Mouse (Mus musculus): ENCODE measurements around the gene Crip1. TPM values are rescaled to one million over a fixed set of nuclear protein-coding genes. Genes with fewer than 3 reads are reported as not detected.

Gene Crip1
- 43.8 and 46.3 TPM in 2 replicates for polyA plus RNA-seq (2012)

GRCm38 (mm10) chr12:113146112-113147057, at the start of gene Crip1:
TSS of gene Crip1 (plus strand) at chr12:113146316.
- no peak for TF ChIP-seq GATA1 (IDR thresholded peaks at IDR 0.05; ENCODE audit: low read length)

- TF ChIP-seq GATA1 (IDR thresholded peaks at IDR 0.05; ENCODE audit: low read length) = no peak
Measured at GRCm38 (mm10) chr12:113097040-113097439, 49.1 kb upstream of the Crip1 start.

- no peak for TF ChIP-seq GATA1 (IDR thresholded peaks at IDR 0.05; ENCODE audit: low read length)
Measured at GRCm38 (mm10) chr12:113097749-113098281, 48.3 kb upstream of the Crip1 start, which contains the start of gene Mta1. TSS of gene Mta1 (plus strand) at chr12:113098278.

- no peak for TF ChIP-seq GATA1 (IDR thresholded peaks at IDR 0.05; ENCODE audit: low read length)
Measured at GRCm38 (mm10) chr12:113098530-113099151, 47.5 kb upstream of the Crip1 start.

- no peak for TF ChIP-seq GATA1 (IDR thresholded peaks at IDR 0.05; ENCODE audit: low read length)
Measured at GRCm38 (mm10) chr12:113099470-113100237, 46.5 kb upstream of the Crip1 start.

GRCm38 (mm10) chr12:113100448-113101076, 45.6 kb upstream of the Crip1 start:
- TF ChIP-seq GATA1 (IDR thresholded peaks at IDR 0.05; ENCODE audit: low read length) = no peak

GRCm38 (mm10) chr12:113101251-113101960, 44.7 kb upstream of the Crip1 start:
- TF ChIP-seq GATA1 (IDR thresholded peaks at IDR 0.05; ENCODE audit: low read length) = no peak

GRCm38 (mm10) chr12:113102461-113102860, 43.7 kb upstream of the Crip1 start:
- no peak for TF ChIP-seq GATA1 (IDR thresholded peaks at IDR 0.05; ENCODE audit: low read length)

- TF ChIP-seq GATA1 (IDR thresholded peaks at IDR 0.05; ENCODE audit: low read length) = no peak
Measured at GRCm38 (mm10) chr12:113103846-113104451, 42.2 kb upstream of the Crip1 start.

- TF ChIP-seq GATA1 (IDR thresholded peaks at IDR 0.05; ENCODE audit: low read length) = no peak
Measured at GRCm38 (mm10) chr12:113106386-113106785, 39.7 kb upstream of the Crip1 start.

- TF ChIP-seq GATA1 (IDR thresholded peaks at IDR 0.05; ENCODE audit: low read length) = no peak
Measured at GRCm38 (mm10) chr12:113107431-113108124, 38.5 kb upstream of the Crip1 start.

- no peak for TF ChIP-seq GATA1 (IDR thresholded peaks at IDR 0.05; ENCODE audit: low read length)
Measured at GRCm38 (mm10) chr12:113108528-113109283, 37.4 kb upstream of the Crip1 start.

- TF ChIP-seq GATA1 (IDR thresholded peaks at IDR 0.05; ENCODE audit: low read length) = no peak
Measured at GRCm38 (mm10) chr12:113109801-113110200, 36.3 kb upstream of the Crip1 start.
